Mouse (Mus musculus): ENCODE data around the gene Gabra5.

Gene Gabra5

GRCm38 (mm10) chr7:57384112-57384511, 125.7 kb downstream of the Gabra5 start:
- DNase-seq = no peak

- DNase-seq = no peak
Observed at GRCm38 (mm10) chr7:57366013-57366390, 143.9 kb downstream of the Gabra5 start.

- no peak for DNase-seq
Observed at GRCm38 (mm10) chr7:57365134-57366012, 144.5 kb downstream of the Gabra5 start.

DNA sequence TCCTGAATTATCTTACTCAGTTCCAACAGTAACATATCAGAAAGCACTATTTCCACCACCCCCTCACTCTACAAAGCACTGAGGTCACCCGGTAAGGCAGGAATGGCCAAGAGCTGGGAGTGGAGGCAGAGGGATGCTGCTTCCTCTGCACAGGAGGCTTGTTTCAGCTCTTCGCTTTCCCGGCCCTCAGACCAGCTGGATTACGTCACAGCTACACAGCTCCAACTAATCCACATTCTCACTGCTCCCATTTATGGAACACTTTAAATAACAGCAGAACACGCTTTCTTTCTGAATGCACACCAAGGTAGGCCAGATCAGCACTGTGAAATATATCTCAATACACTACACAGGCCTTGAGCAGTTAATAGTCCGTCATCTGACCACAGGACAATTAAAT, 146.0 kb downstream of the Gabra5 start:
- DNase-seq = no peak

- DNase-seq = no peak
Observed at GRCm38 (mm10) chr7:57357871-57358540, 151.9 kb downstream of the Gabra5 start.
